Mouse (Mus musculus) E14TG2a.4 (cell line): ENCODE data around the gene Top2b.
A peak's percentile ranks its signal among the peaks of the same experiment; 100 is the strongest.

Experiments used
- H3K27me3 ChIP-seq: 2 replicates; pipeline ENCODE4 v1.6.1; 2014; ENCODE audit warnings: low read length, control low read depth; ENCODE audit not compliant: insufficient read depth
- H3K36me3 ChIP-seq: 2 replicates; pipeline ENCODE4 v1.6.1; 2014; ENCODE audit warnings: low read length, control low read depth; ENCODE audit not compliant: insufficient read depth
- H3K4me1 ChIP-seq: replicated peaks from 2 replicates; pipeline ENCODE4 v1.6.1; 2014; ENCODE audit warnings: low read depth, low read length, control low read depth
- H3K4me3 ChIP-seq: replicated peaks from 2 replicates; pipeline ENCODE4 v1.5.1; 2014; ENCODE audit warnings: mild to moderate bottlenecking, low read length
- H3K9me3 ChIP-seq: 2 replicates; pipeline ENCODE4 v1.6.1; 2014; ENCODE audit warnings: low read length, control low read depth
- CTCF ChIP-seq: conservative IDR thresholded peaks from 2 replicates; pipeline ENCODE4 v1.5.1; 2014; ENCODE audit warnings: low read length
- NANOG ChIP-seq: IDR thresholded peaks from 2 replicates; pipeline ENCODE4 v1.6.1; 2014; ENCODE audit warnings: borderline replicate concordance, low read length, mixed read lengths
- POU5F1 ChIP-seq: IDR thresholded peaks from 2 replicates; pipeline ENCODE4 v1.6.1; 2014; ENCODE audit warnings: low read length, borderline replicate concordance

Top2b gene

DNA sequence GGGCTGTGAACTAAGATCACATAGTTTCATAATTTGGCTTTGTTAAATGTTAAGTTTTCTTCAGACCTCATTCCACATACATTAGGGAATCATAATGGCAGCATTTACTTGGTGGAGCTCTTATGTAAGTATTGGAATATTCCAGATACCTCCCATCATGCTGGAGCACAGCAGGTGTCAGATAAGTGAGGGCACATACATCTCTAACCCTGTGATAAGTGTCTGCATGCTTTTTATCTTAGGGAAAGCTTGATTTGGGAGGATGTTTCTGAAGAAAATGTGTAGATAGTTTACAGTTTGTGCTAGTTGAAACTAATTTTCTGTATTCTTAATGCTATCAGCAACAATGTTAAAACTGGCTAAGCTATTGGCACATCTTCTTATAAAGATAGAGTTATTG, 8.2 kb downstream of the Top2b start:
- Histone ChIP-seq H3K4me1 (no peaks in the 10 kb centered on the region; the same call in 1 of the 2 replicates), H3K4me3 (no peak overlapping the region), H3K27me3 (no peaks in the 10 kb centered on the region)

GRCm38 (mm10) chr14:16379917-16380570, 15.1 kb downstream of the Top2b start:
- Histone ChIP-seq H3K4me1 (no peaks in the 10 kb centered on the region; the same call in 1 of the 2 replicates), H3K27me3 (no peaks in the 10 kb centered on the region)

More for the DNA sequence above, 8.2 kb downstream of the Top2b start:
- H3K9me3 ChIP-seq, result no peaks in the 10 kb centered on the region
- H3K36me3 ChIP-seq, result no peaks in the 10 kb centered on the region
- no peak for TF ChIP-seq POU5F1

DNA sequence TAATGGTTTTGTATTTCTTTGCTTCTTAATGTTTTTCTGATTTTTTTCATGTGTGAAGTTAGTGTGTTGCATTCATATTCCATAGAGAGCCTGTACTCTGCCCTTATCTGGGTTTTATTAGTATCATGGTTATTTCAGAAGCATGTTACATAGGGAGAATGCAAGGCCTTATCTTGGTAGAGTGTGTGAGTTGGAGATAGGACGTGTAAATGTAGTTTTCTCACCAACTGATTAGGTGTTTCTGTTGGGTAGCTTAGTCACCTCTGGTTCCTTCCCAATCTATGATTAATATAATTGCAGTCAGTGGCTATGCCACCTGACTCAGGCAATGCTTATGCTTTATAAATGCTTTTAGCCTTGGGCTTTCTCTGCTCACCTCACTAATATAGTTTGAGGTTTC, 19.8 kb downstream of the Top2b start:
- TF ChIP-seq CTCF (no peak), NANOG (no peak), POU5F1 (no peak)
- Histone ChIP-seq H3K9me3 (no peaks in the 10 kb centered on the region), H3K36me3 (no peaks in the 10 kb centered on the region), H3K27me3 (no peaks in the 10 kb centered on the region), H3K4me3 (no peak overlapping the region), H3K4me1 (no peaks in the 10 kb centered on the region)

More at GRCm38 (mm10) chr14:16379917-16380570, 15.1 kb downstream of the Top2b start:
- Histone ChIP-seq H3K36me3 (no peaks in the 10 kb centered on the region), H3K4me3 (no peak overlapping the region), H3K9me3 (no peaks in the 10 kb centered on the region)
- TF ChIP-seq POU5F1 (no peak), CTCF (peak; percentile 93), NANOG (no peak)

- Histone ChIP-seq H3K4me1 (no peaks in the 10 kb centered on the region), H3K9me3 (no peaks in the 10 kb centered on the region; the same call in 1 of the 2 replicates), H3K27me3 (no peaks in the 10 kb centered on the region), H3K4me3 (no peak overlapping the region), H3K36me3 (peaks cover 4% of the 10 kb centered on the region; the same call in 1 of the 2 replicates)
- TF ChIP-seq CTCF (no peak), POU5F1 (no peak), NANOG (no peak)
These were observed 40.2 kb downstream of the Top2b start for GRCm38 (mm10) chr14:16405187-16405586.

- H3K36me3 ChIP-seq, result peaks cover 14% of the 10 kb centered on the region; the same call in 1 of the 2 replicates
- TF ChIP-seq NANOG, result no peak
- no peak for TF ChIP-seq CTCF
- no peak for TF ChIP-seq POU5F1
- peaks cover 3% of the 10 kb centered on the region; the same call in 1 of the 2 replicates for H3K4me1 ChIP-seq
- no peak overlapping the region for H3K4me3 ChIP-seq
- no peaks in the 10 kb centered on the region for H3K27me3 ChIP-seq
- H3K9me3 ChIP-seq, result no peaks in the 10 kb centered on the region
These were observed 49.2 kb downstream of the Top2b start for GRCm38 (mm10) chr14:16414163-16414562.

- H3K9me3 ChIP-seq, result peaks cover 5% of the 10 kb centered on the region; the same call in 1 of the 2 replicates
- H3K27me3 ChIP-seq, result no peaks in the 10 kb centered on the region
- H3K4me3 ChIP-seq, result no peak overlapping the region
- peaks cover 23% of the 10 kb centered on the region for H3K36me3 ChIP-seq
- H3K4me1 ChIP-seq, result 0 out of 2 replicates have a peak, but pooled peaks cover 4% of the 10 kb centered on the region
- TF ChIP-seq POU5F1 (no peak), CTCF (no peak), NANOG (no peak)
These were observed 62.6 kb downstream of the Top2b start for GRCm38 (mm10) chr14:16427569-16427968.

DNA sequence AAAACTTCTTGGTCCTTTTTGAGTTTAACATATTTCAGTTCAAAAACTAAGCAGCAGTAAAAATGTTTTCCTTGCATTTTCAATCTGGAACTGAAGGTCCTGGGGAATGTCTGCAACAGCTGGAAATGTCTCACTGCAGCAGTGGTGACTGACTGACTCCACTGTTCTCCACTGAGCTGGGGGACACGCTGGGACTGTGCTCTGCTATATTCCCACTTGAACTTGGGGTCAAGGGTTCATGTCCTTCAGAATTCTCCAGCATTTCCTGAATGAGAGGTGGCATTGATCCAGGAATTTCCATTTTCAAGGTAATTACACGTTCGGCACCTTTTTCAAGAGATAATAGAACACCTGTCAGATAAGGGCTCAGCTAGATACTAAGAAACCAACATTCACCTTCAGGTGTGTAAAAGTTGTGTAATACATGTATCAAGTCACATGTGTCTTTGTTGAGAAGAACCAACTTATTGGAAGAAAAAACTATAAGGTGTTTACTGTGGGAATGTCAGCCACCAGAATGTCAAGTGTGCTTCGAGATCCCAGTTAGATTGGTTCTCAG, 67.0 kb downstream of the Top2b start:
- Histone ChIP-seq H3K27me3 (no peaks in the 10 kb centered on the region), H3K4me3 (no peak overlapping the region), H3K4me1 (peaks cover 17% of the 10 kb centered on the region), H3K9me3 (peaks cover 34% of the 10 kb centered on the region), H3K36me3 (peaks cover 21% of the 10 kb centered on the region)
- TF ChIP-seq NANOG (no peak), POU5F1 (no peak), CTCF (no peak)

DNA sequence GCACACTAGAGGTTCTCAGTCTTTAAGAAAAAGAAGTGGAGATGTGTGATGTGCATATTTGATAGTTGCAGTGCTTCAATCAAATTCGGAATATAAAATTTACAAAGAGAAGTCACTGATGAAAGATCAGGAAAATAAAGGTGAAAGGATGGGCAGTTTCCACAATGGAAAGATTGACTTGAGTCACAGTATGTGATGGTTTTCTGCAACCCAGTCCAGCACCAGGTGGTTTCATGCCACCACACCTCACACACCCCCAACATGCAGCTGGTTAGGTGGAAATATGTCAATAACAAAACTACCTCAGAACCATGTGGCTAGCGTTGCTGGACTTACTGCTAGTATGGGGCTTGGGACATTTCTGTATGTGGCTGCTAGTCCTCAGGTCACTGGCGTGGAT, 67.6 kb downstream of the Top2b start:
- Histone ChIP-seq H3K4me3 (no peak overlapping the region), H3K36me3 (peaks cover 21% of the 10 kb centered on the region), H3K27me3 (no peaks in the 10 kb centered on the region), H3K9me3 (peaks cover 34% of the 10 kb centered on the region), H3K4me1 (peaks cover 17% of the 10 kb centered on the region)
- TF ChIP-seq NANOG, result no peak
- TF ChIP-seq CTCF, result no peak
- TF ChIP-seq POU5F1, result no peak
